Mouse (Mus musculus) CH12.LX (cell line): ENCODE results near the gene Scarb1.

Experiments used
- BHLHE40 ChIP-seq: IDR thresholded peaks from 2 replicates; pipeline ENCODE4 v1.6.1; 2011; ENCODE audit warnings: mild to moderate bottlenecking, low read depth, low read length, improper control_type of control experiment
- CHD1 ChIP-seq: IDR thresholded peaks from 2 replicates; pipeline ENCODE4 v1.6.1; 2012; ENCODE audit warnings: low read depth, low read length, improper control_type of control experiment, inconsistent platforms
- CTCF ChIP-seq, 2 experiments: IDR thresholded peaks in 1 of 2; conservative IDR thresholded peaks in 1 of 2; 2 replicates each; pipeline ENCODE4 v1.5.1; 2011 to 2012; ENCODE audit warnings: low read depth in 2 of 2, low read length in 2 of 2, improper control_type of control experiment in 1 of 2, inconsistent platforms in 1 of 2, mild to moderate bottlenecking in 1 of 2, moderate library complexity in 1 of 2
- MEF2A ChIP-seq: IDR thresholded peaks from 2 replicates; pipeline ENCODE4 v1.6.1; 2014; ENCODE audit warnings: low read depth, mild to moderate bottlenecking, inconsistent platforms, low read length, improper control_type of control experiment, borderline replicate concordance
- NELFE ChIP-seq: IDR thresholded peaks from 2 replicates; pipeline ENCODE4 v1.6.1; 2011; ENCODE audit warnings: low read depth, low read length, improper control_type of control experiment
- PAX5 ChIP-seq: IDR thresholded peaks from 2 replicates; pipeline ENCODE4 v1.6.1; 2012; ENCODE audit warnings: low read length, inconsistent platforms, mixed read lengths
- POLR2A ChIP-seq: IDR thresholded peaks from 2 replicates; pipeline ENCODE4 v1.6.1; 2011; ENCODE audit warnings: low read depth, mild to moderate bottlenecking, improper control_type of control experiment, low read length
- POLR2AphosphoS2 ChIP-seq: IDR thresholded peaks from 2 replicates; pipeline ENCODE4 v1.6.1; 2011; ENCODE audit warnings: low read depth, low read length, improper control_type of control experiment
- SIN3A ChIP-seq: IDR thresholded peaks from 2 replicates; pipeline ENCODE4 v1.6.1; 2012; ENCODE audit warnings: low read length, improper control_type of control experiment, inconsistent platforms
- TBP ChIP-seq: conservative IDR thresholded peaks from 2 replicates; pipeline ENCODE4 v1.6.1; 2011; ENCODE audit warnings: low read depth, low read length, improper control_type of control experiment
- ZKSCAN1 ChIP-seq: IDR thresholded peaks from 2 replicates; pipeline ENCODE4 v1.6.1; 2012; ENCODE audit warnings: low read depth, inconsistent platforms, low read length, improper control_type of control experiment, borderline replicate concordance
- ZMIZ1 ChIP-seq: IDR thresholded peaks from 2 replicates; pipeline ENCODE4 v1.6.1; 2012; ENCODE audit warnings: low read depth, mild to moderate bottlenecking, inconsistent platforms, low read length, improper control_type of control experiment
- ZNF384 ChIP-seq: IDR thresholded peaks from 2 replicates; pipeline ENCODE4 v1.6.1; 2012; ENCODE audit warnings: low read depth, low read length, improper control_type of control experiment, inconsistent platforms

DNA sequence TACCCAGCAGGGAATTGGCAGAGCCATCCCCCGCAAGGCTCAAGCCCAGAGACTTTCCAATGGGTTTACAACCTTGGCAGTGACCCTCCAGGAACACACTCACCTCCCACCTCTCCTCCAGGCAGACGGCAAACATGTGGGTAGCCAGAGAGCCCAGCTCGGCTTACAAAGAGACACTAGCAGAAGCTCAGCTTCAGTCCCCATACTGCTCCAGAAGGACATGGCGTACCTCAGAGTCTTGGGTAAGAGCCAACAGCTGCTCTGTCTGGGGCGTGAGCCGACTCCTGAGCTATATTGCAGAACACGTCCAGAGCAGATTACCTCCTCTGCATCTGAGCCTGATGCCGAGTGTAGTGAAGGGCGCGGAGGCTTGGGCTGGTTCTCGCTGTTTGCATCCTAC is 15.0 kb downstream of the Scarb1 start:
- TF ChIP-seq MEF2A (no peak), POLR2A (no peak), SIN3A (no peak), POLR2AphosphoS2 (no peak), PAX5 (no peak), ZNF384 (no peak), CTCF (conservative IDR thresholded peaks at IDR 0.05 in 1 of 2, IDR thresholded peaks at IDR 0.05 in 1 of 2; ENCODE audit: low read depth in 2 of 2, low read length in 2 of 2) (no peak), ZKSCAN1 (no peak), ZMIZ1 (no peak), BHLHE40 (no peak), CHD1 (no peak), TBP (no peak), NELFE (no peak)
